Comparison of ENCODE assay signal across 9 mouse cellular contexts in the genomic region with DNA sequence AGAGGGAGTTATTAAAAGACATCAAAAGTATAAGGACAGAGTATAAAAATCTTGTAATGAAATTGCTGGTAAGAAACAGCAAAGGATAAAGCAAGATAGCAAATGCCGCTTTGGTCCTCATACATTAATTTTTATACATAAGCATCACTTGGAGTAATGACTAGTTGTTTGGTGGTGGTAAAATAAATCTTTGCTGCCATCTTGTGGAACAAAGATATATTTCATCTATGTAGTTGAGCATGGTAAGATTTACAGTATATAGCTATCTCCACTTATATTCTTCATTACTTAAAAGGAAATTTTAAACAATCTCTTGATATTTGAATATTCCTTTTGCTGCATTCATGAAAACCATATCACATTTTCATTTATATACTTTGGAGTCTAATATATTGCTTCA. TPM values are rescaled to one million over a fixed set of nuclear protein-coding genes. Genes with fewer than 3 reads are reported as not detected.
DNase-seq lines count a peak whose midpoint lies in the region; ATAC-seq and TF ChIP-seq lines count a peak whose summit lies in the region.
"Had no signal": no experiment of that assay in that cellular context is flagged by ENCODE, and none has a peak within 500 bp of the region (broad histone marks: within the 10 kb centered on the region; RNA-seq: fewer than 3 reads in every experiment).

No protein-coding gene starts in this region.

- DNase-seq in embryonic facial prominence, embryonic 11.5 days (ENCODE audit: low spot score) = peak; percentile 65
- no peak for DNase-seq in embryonic facial prominence, embryonic 10.5 days (ENCODE audit: low spot score)
- DNase-seq in 3T3-L1 (ENCODE audit: low read depth, low spot score) = peak; percentile 67
- DNase-seq in brain, embryonic 14.5 days (ENCODE audit: low read depth) = peak; percentile 77
- peak; percentile 63 for DNase-seq in induced T-regulatory cell, adult 2 months (ENCODE audit: low read depth)
- DNase-seq in right cerebral cortex, postnatal 14 days = no peak
- no peak for DNase-seq in left cerebral cortex, postnatal 36 days (ENCODE audit: low spot score in 2 of 2)
- DNase-seq in layer of hippocampus, adult 11-12 months (ENCODE audit: low spot score) = no peak
- DNase-seq: liver had no signal

- no peaks in the 10 kb centered on the region for H3K9me3 ChIP-seq in embryonic facial prominence, embryonic 11.5 days (replicated peaks; ENCODE audit: control insufficient read depth, low read length)
- no peaks in the 10 kb centered on the region for H3K9me3 ChIP-seq in embryonic facial prominence, embryonic 10.5 days

- H3K27ac ChIP-seq in embryonic facial prominence, embryonic 11.5 days (replicated peaks; ENCODE audit: low read depth, low read length) = no peak overlapping the region
- no peak overlapping the region for H3K27ac ChIP-seq in embryonic facial prominence, embryonic 10.5 days (replicated peaks)

- no peak for TF ChIP-seq CTCF in brain, embryonic 14.5 days (IDR thresholded peaks at IDR 0.05; ENCODE audit: borderline replicate concordance, extremely low read depth, insufficient read depth, insufficient read length)

- H3K4me1 ChIP-seq in embryonic facial prominence, embryonic 11.5 days (ENCODE audit: control insufficient read depth, insufficient read depth, low read length) = no peaks in the 10 kb centered on the region
- no peaks in the 10 kb centered on the region for H3K4me1 ChIP-seq in embryonic facial prominence, embryonic 10.5 days

- no peak for ATAC-seq in embryonic facial prominence, embryonic 11.5 days (replicated peaks; ENCODE audit: insufficient number of reproducible peaks, low FRiP score, low TSS enrichment, low read depth)

- H3K9ac ChIP-seq in embryonic facial prominence, embryonic 11.5 days (replicated peaks; ENCODE audit: low read length) = no peak overlapping the region

- no peak for TF ChIP-seq POLR2A in brain, embryonic 14.5 days (IDR thresholded peaks at IDR 0.05; ENCODE audit: borderline replicate concordance, extremely low read depth, insufficient read depth, insufficient read length, poor library complexity, severe bottlenecking)

- no peaks in the 10 kb centered on the region for H3K36me3 ChIP-seq in embryonic facial prominence, embryonic 11.5 days (replicated peaks; ENCODE audit: control insufficient read depth, insufficient read depth, low read depth, low read length)
- no peaks in the 10 kb centered on the region for H3K36me3 ChIP-seq in embryonic facial prominence, embryonic 10.5 days (replicated peaks)

- 48% methylated on average over 1 of the region's 1 CpGs for WGBS in embryonic facial prominence, embryonic 11.5 days
- 63% methylated on average over 1 of the region's 1 CpGs for WGBS in embryonic facial prominence, embryonic 10.5 days

- H3K4me3 ChIP-seq in embryonic facial prominence, embryonic 11.5 days (ENCODE audit: low read depth, low read length) = no peak overlapping the region
- no peak overlapping the region for H3K4me3 ChIP-seq in embryonic facial prominence, embryonic 10.5 days

- intact Hi-C loops in left cerebral cortex, postnatal 36 days (cut with DNase I) = no loop called here

- H3K4me2 ChIP-seq in embryonic facial prominence, embryonic 11.5 days (ENCODE audit: low read depth, low read length) = no peak overlapping the region

- no peaks in the 10 kb centered on the region for H3K27me3 ChIP-seq in embryonic facial prominence, embryonic 11.5 days (ENCODE audit: control insufficient read depth, insufficient read depth, low read length)
- H3K27me3 ChIP-seq in embryonic facial prominence, embryonic 10.5 days (replicated peaks; ENCODE audit: low read depth, poor library complexity, severe bottlenecking) = no peaks in the 10 kb centered on the region

RNA-seq across cellular contexts. Expression of gene Chordc1, which starts 14.4 kb away (rescaled TPM):
- 128 and 142 TPM in 2 replicates for polyA plus RNA-seq in embryonic facial prominence, embryonic 11.5 days (2014; fragmentation: Nextera tagmentation; extraction: Ambion mirVana)
- 160 and 165 TPM in 2 replicates for polyA plus RNA-seq in embryonic facial prominence, embryonic 10.5 days (2016; fragmentation: Nextera tagmentation; extraction: Ambion mirVana)
- 54.3 and 56.9 TPM in 2 replicates for polyA plus RNA-seq in brain, embryonic 14.5 days (2012; rRNA removed)
- total RNA-seq in left cerebral cortex, postnatal 36 days (2021) = 100 to 1,000 TPM in 1 of 2 experiments, 10 to 100 TPM in 1; 70.2 to 103 TPM

Comparison
In these comparisons a context has a peak if more than half of its experiments do, and no peak if none do; other contexts are left out.
1. DNase-seq: peak in embryonic facial prominence, embryonic 11.5 days (single experiment), 3T3-L1 (single experiment), brain, embryonic 14.5 days (single experiment) and induced T-regulatory cell, adult 2 months (single experiment); none in embryonic facial prominence, embryonic 10.5 days (single experiment), right cerebral cortex, postnatal 14 days (single experiment), left cerebral cortex, postnatal 36 days (0 of 2) and layer of hippocampus, adult 11-12 months (single experiment).